Mouse (Mus musculus): ENCODE measurements around the gene St5. TPM values are rescaled to one million over a fixed set of nuclear protein-coding genes. Genes with fewer than 3 reads are reported as not detected.

Gene St5
- total RNA-seq, 2 experiments from 2014 or later: 48.2 to 55.3 TPM

DNA sequence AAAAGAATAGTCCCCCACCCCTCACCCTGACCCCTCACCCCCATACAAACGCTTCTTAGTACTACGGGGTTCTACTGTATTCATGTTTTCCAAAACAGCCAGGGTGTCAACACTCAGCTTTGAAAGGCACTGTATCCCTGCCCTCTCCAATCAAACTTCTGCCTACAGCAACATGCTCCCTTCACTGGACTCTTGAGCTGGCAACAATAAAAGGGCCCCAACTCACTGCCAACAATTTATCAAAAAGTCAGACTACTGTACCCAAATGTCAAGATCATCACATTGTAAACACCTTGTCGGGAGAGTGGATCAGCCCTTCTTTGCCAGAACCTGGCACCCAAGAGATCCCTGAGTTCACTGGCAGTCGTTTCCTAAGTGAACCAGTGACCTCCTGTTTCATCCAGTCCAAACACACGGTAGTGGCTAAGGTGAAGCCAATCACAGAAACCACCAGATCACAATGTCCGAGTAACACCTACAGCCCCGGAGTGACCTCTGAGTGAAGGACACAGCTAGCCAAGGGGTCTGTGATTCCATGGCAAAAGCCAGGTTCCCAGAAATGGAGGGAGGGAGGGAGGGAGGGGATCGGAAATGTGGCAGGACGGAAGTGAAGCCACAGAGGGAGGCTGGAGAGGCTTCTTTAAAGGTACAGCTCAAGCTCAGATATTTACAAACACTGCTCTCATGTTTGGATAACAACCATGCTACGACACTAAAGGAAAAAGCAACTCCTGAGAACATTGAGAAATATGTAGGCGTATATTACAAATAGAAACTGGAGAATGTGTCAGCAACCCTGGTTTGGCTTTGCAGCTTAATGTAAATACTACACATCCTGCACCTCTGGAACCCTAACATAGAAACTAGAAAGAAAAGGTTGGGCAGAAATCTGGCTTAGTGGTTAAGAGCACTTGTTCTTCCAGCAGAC, 136.3 kb downstream of the St5 start:
- peak; percentile 29 for DNase-seq

- DNase-seq: no peak
Measured at GRCm38 (mm10) chr7:109566327-109566726, 137.1 kb downstream of the St5 start.

GRCm38 (mm10) chr7:109563775-109564362, 139.5 kb downstream of the St5 start:
- no peak for DNase-seq

GRCm38 (mm10) chr7:109562676-109563075, 140.7 kb downstream of the St5 start:
- DNase-seq: no peak

DNA sequence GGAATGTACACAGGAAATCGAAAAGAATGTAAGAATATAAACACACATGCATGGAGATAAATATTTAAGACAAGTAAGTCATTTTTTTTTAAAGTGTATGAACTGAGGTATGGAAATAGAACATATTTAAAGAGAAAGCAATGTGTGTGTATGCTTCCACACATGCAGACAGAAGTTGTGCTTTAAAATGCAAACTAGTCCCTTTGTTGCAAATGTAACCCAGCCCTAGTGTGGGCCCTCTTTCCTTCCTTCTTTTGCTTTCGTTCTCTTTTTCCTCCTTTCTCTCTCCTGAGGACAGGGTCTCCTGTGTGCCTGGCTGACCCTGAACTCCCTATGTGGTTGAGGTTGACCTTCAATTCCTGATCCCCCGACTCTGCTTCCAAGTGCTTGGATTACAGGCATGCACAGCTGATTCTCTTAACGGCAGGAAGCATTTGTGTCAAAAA, 141.2 kb downstream of the St5 start:
- DNase-seq: no peak

- DNase-seq: peak; percentile 60
Measured at GRCm38 (mm10) chr7:109561466-109562153, 141.8 kb downstream of the St5 start.

DNA sequence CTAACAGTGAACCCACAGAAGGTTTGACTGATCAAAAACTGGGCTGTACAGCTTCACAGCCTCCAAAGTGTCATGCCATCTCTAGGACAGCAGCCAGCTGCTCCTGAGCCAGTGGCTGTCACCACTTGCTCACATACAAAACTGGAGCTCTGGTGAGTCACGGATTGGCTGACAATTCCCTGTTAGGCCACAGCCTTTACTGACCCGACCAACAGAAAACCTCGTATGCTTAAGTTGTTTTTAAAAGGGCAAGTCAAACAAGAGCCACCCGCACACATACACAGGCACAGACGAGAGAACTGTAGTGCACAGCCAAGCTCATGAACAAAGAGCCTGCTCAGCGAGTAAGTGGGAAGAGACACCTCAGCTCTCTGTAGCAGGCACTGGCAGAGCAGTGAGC, 143.9 kb downstream of the St5 start:
- DNase-seq: peak; percentile 76

- no peak for DNase-seq
Measured at GRCm38 (mm10) chr7:109546726-109547125, 156.7 kb downstream of the St5 start.

GRCm38 (mm10) chr7:109546186-109546585, 157.2 kb downstream of the St5 start:
- no peak for DNase-seq

- peak; percentile 61 for DNase-seq
Measured at GRCm38 (mm10) chr7:109545255-109545993, 158.0 kb downstream of the St5 start.

DNA sequence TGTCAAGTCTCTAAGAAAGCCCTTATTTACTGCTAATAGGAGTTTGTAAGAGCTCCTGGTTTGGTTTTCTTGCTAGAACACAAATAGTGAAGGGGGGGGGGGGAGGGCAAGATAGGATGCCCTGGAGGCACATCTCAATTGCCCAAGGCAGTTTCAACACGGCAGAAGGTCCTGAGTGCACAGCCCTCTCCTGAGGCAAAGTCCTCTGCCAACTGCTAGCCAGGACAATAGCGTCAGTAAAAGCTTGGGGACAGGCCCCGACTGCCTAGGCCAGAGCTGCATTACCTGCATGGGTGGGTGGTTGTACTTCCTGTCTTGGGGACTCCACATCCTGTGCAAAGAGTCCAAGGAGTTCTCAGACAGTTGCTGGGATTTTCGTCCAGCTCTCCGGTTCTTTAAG, 158.6 kb downstream of the St5 start:
- no peak for DNase-seq

DNA sequence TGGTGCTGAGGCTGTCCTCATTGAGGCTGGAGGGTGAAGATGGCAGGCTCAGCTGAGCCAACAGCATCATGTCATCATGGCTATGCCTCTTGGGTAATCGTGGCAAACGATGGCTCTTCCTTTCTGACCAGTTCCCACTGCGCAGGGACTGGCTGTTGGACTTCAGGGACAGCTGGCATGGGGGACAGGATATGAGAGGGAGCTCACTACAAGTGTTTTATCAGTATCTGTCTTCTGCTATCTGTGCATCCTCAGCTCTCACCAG, 161.1 kb downstream of the St5 start:
- no peak for DNase-seq

DNA sequence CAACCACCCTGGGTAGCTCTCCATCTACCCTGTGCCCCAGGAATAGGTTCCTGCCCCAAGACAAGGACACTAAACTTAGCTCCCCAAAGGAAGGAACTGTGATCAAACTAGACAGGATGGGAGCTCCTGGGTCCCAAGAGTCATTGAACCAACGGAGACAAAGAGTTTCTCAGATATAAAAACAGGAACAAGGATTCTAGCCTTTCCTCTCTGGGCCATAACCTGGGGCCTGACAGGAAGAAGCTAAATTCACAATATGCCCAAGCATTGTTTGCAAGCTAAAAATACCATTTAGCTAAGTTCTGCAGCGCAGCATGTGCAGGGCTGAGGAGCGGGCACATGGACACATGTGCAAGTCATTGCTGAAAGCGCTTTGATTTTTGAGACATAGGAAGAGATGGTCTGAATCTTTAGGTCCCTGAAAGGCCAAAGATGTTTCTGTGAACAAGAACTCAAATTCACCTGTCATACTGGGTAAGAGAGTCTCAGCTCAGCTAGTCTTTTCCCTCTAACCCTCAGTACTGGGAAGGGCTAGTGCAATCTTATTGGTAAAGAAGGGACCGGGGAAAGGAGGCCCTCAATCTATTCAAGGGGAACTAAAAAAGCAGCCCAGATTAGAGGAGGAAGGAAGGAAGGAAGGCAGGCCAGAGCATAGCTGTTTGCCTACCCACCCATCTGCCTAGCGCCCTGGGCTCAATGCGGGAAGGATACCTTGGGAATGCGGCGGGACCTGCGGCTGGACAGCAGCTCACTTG, 161.6 kb downstream of the St5 start:
- DNase-seq: no peak

- no peak for DNase-seq
Measured at GRCm38 (mm10) chr7:109540902-109541301, 162.5 kb downstream of the St5 start.

GRCm38 (mm10) chr7:109536451-109536946, 166.9 kb downstream of the St5 start:
- peak; percentile 80 for DNase-seq

GRCm38 (mm10) chr7:109534921-109535320, 168.5 kb downstream of the St5 start:
- DNase-seq: no peak

- DNase-seq: no peak
Measured at GRCm38 (mm10) chr7:109533888-109534287, 169.5 kb downstream of the St5 start.

DNA sequence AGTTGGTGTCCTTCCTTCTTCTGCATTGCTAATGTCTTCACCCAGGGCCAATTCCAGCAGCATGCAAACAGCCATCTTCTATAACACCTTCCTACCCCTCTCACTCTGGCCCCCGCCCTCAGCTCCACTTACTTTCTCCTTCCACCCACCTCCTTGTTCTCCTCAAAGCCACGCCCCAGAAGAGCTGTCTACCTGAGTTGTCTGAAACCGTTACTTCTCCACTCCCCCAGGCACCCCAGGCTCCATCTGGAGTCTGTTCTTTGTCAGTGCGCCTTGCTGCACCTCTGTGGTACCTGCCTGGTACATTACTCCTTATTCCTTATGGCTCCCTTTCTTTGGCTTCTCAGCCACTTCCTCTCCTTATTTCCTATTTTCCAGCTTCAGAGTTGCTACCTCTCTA, 170.3 kb downstream of the St5 start:
- DNase-seq: no peak

- DNase-seq: no peak
Measured at GRCm38 (mm10) chr7:109532691-109533090, 170.7 kb downstream of the St5 start.

DNA sequence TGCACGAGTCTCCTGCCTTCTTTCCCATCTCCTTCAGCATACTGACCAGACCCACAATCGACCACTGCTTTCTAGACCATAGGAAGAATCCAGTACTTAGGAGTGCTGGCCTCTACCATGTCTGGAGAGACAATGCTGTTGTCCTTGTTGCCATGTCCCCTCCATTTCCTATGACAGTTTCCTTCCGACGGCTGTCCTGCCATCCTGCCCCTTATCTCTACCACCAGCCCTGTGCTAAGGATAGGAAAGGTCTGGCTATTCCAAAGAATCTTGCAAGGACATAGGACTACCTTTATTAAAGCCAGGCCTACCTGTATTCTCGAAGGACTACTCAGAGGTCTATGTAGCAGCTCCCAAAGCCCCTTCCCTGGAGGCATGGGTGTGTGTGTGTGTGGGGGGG, 171.9 kb downstream of the St5 start:
- no peak for DNase-seq

DNA sequence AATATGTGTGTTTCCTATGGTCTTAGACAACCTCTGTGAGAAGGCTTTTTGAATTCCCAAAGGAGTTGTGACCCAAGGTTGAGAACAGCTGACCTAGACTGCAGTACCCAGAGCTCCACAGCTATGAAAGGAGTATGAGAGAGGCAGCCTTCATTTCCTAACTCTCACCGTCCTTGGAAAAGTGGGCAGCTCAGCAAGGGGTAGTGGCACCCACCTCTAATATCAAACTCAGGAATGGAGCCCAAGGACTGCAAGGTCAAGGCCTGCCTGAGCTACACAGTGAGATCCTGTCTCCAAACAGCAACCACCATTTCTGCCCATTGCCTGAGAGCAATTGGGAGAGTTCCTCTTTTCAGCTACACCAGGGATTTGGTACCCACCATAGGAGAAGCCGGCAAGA, 173.7 kb downstream of the St5 start:
- DNase-seq: no peak

GRCm38 (mm10) chr7:109528356-109528755, 175.0 kb downstream of the St5 start:
- peak; percentile 77 for DNase-seq

Measured in adrenal gland, postnatal 10 days (tissue).